Mouse (Mus musculus): ENCODE data around the gene Cpn2.
A peak's percentile ranks its signal among the peaks of the same experiment; 100 is the strongest.

DNA sequence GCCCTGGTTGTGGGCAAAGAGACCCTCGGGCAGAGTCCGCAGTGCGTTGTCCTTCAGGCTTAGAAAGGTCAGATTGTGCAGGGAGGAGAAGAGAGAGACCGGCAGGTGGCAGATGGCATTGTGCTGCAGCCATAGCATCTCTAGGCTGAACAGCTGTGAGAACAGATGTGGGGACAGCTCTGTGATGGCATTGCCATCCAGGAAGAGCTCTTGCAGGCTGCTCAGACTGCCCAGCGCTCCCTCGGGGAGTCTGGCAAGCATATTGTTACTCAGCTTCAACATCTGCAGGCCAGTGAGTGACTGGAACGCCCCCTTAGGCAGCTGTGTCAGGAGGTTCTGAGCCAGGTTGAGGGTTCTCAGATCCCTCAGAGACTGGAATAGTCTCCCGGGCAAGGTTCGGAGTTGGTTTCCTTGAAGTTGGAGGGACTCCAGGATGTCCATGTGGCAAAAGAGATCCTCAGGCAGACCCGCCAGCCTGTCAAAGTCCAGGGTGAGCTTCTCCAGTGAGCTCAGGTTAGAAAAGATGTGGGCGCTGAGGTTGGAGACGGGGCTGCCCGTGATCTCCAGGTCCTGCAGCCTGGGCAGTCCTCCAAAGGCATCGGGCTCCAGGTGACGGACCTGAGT lies 7.2 kb downstream of the Cpn2 start:
- 0 out of 2 replicates have a peak, but pooled peaks have one; percentile 4 for TF ChIP-seq CTCF (IDR thresholded peaks at IDR 0.05; ENCODE audit: low read depth)
- no peak for TF ChIP-seq EP300 (IDR thresholded peaks at IDR 0.05; ENCODE audit: low read depth)

Measured in liver, postnatal 0 days (tissue).